Mouse (Mus musculus): Measurements from ENCODE around the gene Pde9a. TPM values are rescaled to one million over a fixed set of nuclear protein-coding genes. Genes with fewer than 3 reads are reported as not detected.

The Pde9a gene
- polyA plus RNA-seq, 1 experiment: not detected

DNA sequence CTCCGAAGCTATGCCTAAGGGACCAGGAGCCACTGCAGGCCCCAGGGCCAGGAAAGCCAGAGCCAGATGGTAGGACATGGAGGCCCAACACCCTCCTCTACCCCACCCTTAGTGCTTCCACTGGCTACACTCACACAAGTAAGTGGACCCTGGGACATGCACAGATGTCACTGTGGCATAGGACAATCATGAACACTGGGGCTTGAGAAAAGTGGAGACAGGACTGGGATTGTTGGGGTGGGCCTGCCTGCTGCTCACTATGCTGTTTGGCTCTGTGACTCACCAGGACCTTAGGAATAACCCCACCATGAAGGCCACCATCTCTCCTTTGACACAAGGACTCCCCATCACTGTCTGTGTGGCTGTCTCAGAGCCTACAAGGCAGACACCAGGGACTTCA is 109.0 kb downstream of the Pde9a start:
- Histone ChIP-seq H3K4me3 (replicated peaks) (no peak overlapping the region), H3K36me3 (ENCODE audit: control insufficient read depth) (peaks cover 52% of the 10 kb centered on the region), H3K27me3 (ENCODE audit: control insufficient read depth) (no peaks in the 10 kb centered on the region), H3K9me3 (ENCODE audit: control insufficient read depth, low read length) (no peaks in the 10 kb centered on the region), H3K4me1 (ENCODE audit: control insufficient read depth) (no peaks in the 10 kb centered on the region; the same call in 1 of the 2 replicates)
- TF ChIP-seq GATA1 (IDR thresholded peaks at IDR 0.05; ENCODE audit: low read length) (no peak), TAL1 (IDR thresholded peaks at IDR 0.05; ENCODE audit: low read length) (no peak)

DNA sequence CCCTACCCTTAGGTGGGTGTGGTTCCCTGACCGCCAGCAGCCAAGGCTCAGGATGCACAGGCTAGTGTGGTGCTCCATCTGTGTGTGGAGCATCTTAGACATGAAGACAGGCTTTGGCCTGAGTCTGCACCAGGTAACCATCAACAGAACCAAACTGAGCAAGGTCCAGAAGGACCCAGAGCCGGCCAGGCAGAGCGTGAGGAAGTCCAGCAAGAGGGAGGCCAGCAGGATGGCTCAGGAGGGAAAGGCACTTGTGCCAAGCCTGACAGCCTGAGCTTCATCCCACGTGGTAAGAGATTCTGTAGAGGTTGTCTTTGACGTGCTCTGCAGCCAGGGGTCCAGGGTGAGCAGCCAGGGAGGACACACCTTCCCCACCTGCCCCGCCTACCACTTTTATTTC is 111.7 kb downstream of the Pde9a start:
- Histone ChIP-seq H3K9me3 (ENCODE audit: control insufficient read depth, low read length) (no peaks in the 10 kb centered on the region), H3K4me3 (replicated peaks) (no peak overlapping the region), H3K27me3 (ENCODE audit: control insufficient read depth) (no peaks in the 10 kb centered on the region), H3K4me1 (ENCODE audit: control insufficient read depth) (peaks cover 14% of the 10 kb centered on the region), H3K36me3 (ENCODE audit: control insufficient read depth) (peaks cover 79% of the 10 kb centered on the region)
- TF ChIP-seq GATA1 (IDR thresholded peaks at IDR 0.05; ENCODE audit: low read length) (no peak), TAL1 (IDR thresholded peaks at IDR 0.05; ENCODE audit: low read length) (no peak)

DNA sequence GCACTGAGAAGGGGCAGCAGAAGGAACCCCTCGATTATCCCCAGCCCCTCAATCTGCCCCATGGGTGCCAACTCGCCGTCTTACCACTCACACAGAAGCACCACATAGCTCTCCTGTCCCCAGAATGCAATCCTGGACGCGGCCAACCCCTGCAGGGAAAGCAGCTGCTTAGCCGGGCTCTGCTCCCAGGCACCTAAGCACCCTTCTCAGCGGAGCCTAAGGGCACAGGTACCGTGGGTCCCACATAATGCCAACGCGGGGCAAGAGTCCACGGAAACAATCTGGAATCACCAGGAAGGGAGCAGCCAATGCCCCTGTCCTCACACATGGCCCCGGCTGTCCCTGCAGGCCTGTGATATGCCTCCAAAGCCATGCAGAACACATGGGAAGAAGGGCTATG is 113.7 kb downstream of the Pde9a start:
- H3K4me3 ChIP-seq (replicated peaks): no peak overlapping the region
- no peaks in the 10 kb centered on the region for H3K27me3 ChIP-seq (ENCODE audit: control insufficient read depth)
- H3K9me3 ChIP-seq (ENCODE audit: control insufficient read depth, low read length): no peaks in the 10 kb centered on the region
- H3K36me3 ChIP-seq (ENCODE audit: control insufficient read depth): peaks cover 99% of the 10 kb centered on the region
- H3K4me1 ChIP-seq (ENCODE audit: control insufficient read depth): peaks cover 31% of the 10 kb centered on the region
- no peak for TF ChIP-seq TAL1 (IDR thresholded peaks at IDR 0.05; ENCODE audit: low read length)
- TF ChIP-seq GATA1 (IDR thresholded peaks at IDR 0.05; ENCODE audit: low read length): no peak

DNA sequence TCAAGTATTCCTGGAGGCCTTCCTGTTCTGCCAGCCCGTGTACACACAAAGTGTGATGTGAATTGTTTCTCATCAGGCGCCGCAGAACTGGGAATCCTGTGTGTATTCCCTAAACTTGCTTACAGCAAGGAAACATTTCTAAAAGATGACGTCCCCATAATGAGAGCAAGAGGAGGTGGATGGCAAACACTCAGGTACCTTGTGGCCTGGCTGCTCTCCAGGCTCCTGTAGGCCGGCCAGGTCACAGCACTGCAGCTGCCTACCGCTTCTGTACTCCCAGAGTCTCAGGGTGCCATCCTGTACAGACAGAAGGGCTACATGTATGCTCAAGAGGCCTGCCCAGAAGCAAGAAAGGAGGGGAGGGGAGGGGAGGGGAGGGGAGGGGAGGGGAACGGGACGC is 114.4 kb downstream of the Pde9a start:
- Histone ChIP-seq H3K36me3 (ENCODE audit: control insufficient read depth) (peaks cover 99% of the 10 kb centered on the region), H3K4me1 (ENCODE audit: control insufficient read depth) (peaks cover 32% of the 10 kb centered on the region), H3K4me3 (replicated peaks) (no peak overlapping the region), H3K27me3 (ENCODE audit: control insufficient read depth) (no peaks in the 10 kb centered on the region), H3K9me3 (ENCODE audit: control insufficient read depth, low read length) (no peaks in the 10 kb centered on the region)
- TF ChIP-seq GATA1 (IDR thresholded peaks at IDR 0.05; ENCODE audit: low read length): no peak
- no peak for TF ChIP-seq TAL1 (IDR thresholded peaks at IDR 0.05; ENCODE audit: low read length)

GRCm38 (mm10) chr17:31500908-31501307 is 114.9 kb downstream of the Pde9a start:
- no peak overlapping the region for H3K4me3 ChIP-seq (replicated peaks)
- H3K9me3 ChIP-seq (ENCODE audit: control insufficient read depth, low read length): no peaks in the 10 kb centered on the region
- TF ChIP-seq GATA1 (IDR thresholded peaks at IDR 0.05; ENCODE audit: low read length) (no peak), TAL1 (IDR thresholded peaks at IDR 0.05; ENCODE audit: low read length) (0 out of 3 replicates have a peak, but pooled peaks have one; percentile 3)
- H3K4me1 ChIP-seq (ENCODE audit: control insufficient read depth): peaks cover 34% of the 10 kb centered on the region
- peaks cover 99% of the 10 kb centered on the region for H3K36me3 ChIP-seq (ENCODE audit: control insufficient read depth)
- H3K27me3 ChIP-seq (ENCODE audit: control insufficient read depth): no peaks in the 10 kb centered on the region

GRCm38 (mm10) chr17:31502261-31502927 is 116.4 kb downstream of the Pde9a start:
- H3K27me3 ChIP-seq (ENCODE audit: control insufficient read depth): no peaks in the 10 kb centered on the region
- no peak overlapping the region for H3K4me3 ChIP-seq (replicated peaks)
- TF ChIP-seq GATA1 (IDR thresholded peaks at IDR 0.05; ENCODE audit: low read length) (0 out of 2 replicates have a peak, but pooled peaks have one; percentile 7), TAL1 (IDR thresholded peaks at IDR 0.05; ENCODE audit: low read length) (peak; percentile 57; the same call in 2 of the 3 replicates)
- H3K9me3 ChIP-seq (ENCODE audit: control insufficient read depth, low read length): no peaks in the 10 kb centered on the region
- peaks cover 39% of the 10 kb centered on the region for H3K4me1 ChIP-seq (ENCODE audit: control insufficient read depth)
- peaks cover 99% of the 10 kb centered on the region for H3K36me3 ChIP-seq (ENCODE audit: control insufficient read depth)

DNA sequence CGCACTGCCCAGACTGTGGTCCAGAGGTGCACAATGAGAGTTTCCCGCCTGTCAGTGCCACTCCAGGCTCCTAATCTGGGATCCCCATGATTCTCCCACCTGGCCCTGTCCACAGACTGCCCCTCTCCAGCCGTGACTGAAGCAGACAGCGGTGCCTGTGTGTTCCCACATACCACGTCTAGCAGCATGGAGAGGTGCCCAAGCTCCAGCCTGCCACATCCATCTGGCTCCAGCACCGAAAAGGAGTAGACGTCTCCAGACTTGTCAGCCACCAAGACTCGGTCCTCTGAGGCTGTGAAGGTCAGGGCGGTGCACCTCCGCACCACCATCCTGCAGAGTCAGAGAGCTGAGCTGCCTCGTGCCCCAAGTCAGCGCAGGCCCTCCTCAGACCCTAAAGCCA is 117.3 kb downstream of the Pde9a start:
- Histone ChIP-seq H3K4me1 (ENCODE audit: control insufficient read depth) (peaks cover 39% of the 10 kb centered on the region), H3K4me3 (replicated peaks) (no peak overlapping the region), H3K9me3 (ENCODE audit: control insufficient read depth, low read length) (no peaks in the 10 kb centered on the region), H3K36me3 (ENCODE audit: control insufficient read depth) (peaks cover 99% of the 10 kb centered on the region), H3K27me3 (ENCODE audit: control insufficient read depth) (no peaks in the 10 kb centered on the region)
- TF ChIP-seq GATA1 (IDR thresholded peaks at IDR 0.05; ENCODE audit: low read length) (no peak), TAL1 (IDR thresholded peaks at IDR 0.05; ENCODE audit: low read length) (no peak)

- Histone ChIP-seq H3K27me3 (ENCODE audit: control insufficient read depth) (no peaks in the 10 kb centered on the region), H3K9me3 (ENCODE audit: control insufficient read depth, low read length) (no peaks in the 10 kb centered on the region), H3K36me3 (ENCODE audit: control insufficient read depth) (peaks cover 97% of the 10 kb centered on the region), H3K4me3 (replicated peaks) (no peak overlapping the region), H3K4me1 (ENCODE audit: control insufficient read depth) (peaks cover 40% of the 10 kb centered on the region)
- TF ChIP-seq TAL1 (IDR thresholded peaks at IDR 0.05; ENCODE audit: low read length) (no peak), GATA1 (IDR thresholded peaks at IDR 0.05; ENCODE audit: low read length) (no peak)
Measured at GRCm38 (mm10) chr17:31503936-31504335, 117.9 kb downstream of the Pde9a start.

- TF ChIP-seq GATA1 (IDR thresholded peaks at IDR 0.05; ENCODE audit: low read length) (no peak), TAL1 (IDR thresholded peaks at IDR 0.05; ENCODE audit: low read length) (no peak)
- Histone ChIP-seq H3K4me1 (ENCODE audit: control insufficient read depth) (peaks cover 43% of the 10 kb centered on the region), H3K36me3 (ENCODE audit: control insufficient read depth) (peaks cover 97% of the 10 kb centered on the region)
Measured at GRCm38 (mm10) chr17:31505013-31505412, 119.0 kb downstream of the Pde9a start.

More at GRCm38 (mm10) chr17:31505013-31505412, 119.0 kb downstream of the Pde9a start:
- Histone ChIP-seq H3K4me3 (replicated peaks) (no peak overlapping the region), H3K9me3 (ENCODE audit: control insufficient read depth, low read length) (no peaks in the 10 kb centered on the region), H3K27me3 (ENCODE audit: control insufficient read depth) (no peaks in the 10 kb centered on the region)

Measured in erythroblast, embryonic 14.5 days (primary cell).